Mouse (Mus musculus): ENCODE measurements at regions not wholly inside any gene's neighbourhood (a gene's known extent, or its start where the extent isn't known, plus 50 kb on each side); places are given as distances from the start of the nearest gene placed in this dataset.

DNA sequence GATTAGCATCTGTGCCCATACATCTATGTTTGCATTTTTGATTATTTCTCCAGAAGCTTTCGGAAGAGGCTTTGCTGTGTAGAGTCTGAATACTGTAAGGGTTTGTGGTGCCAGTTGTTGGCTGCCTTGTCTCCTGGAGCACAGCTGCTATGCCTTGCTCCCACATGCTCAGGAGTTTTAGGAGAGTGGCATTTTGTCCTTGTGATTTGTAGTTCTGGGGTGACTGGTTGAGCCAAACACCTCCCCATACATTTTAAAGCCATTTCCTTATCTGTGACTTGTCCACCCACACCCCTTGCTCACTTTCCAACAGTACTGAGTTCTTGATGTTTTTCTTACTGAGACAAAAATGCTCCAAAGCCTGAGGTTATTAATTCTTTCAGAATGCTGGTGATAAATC lies 60.4 kb upstream of the Lipc start:
- Histone ChIP-seq H3K36me3 (ENCODE audit: insufficient read depth, low read length) (no peaks in the 10 kb centered on the region), H3K4me3 (ENCODE audit: low read depth, low read length) (no peak overlapping the region), H3K27me3 (replicated peaks; ENCODE audit: insufficient read depth, low read length) (no peaks in the 10 kb centered on the region), H3K9me3 (ENCODE audit: low read length) (no peaks in the 10 kb centered on the region), H3K4me1 (ENCODE audit: insufficient read depth, low read depth, low read length) (no peaks in the 10 kb centered on the region), H3K9ac (replicated peaks; ENCODE audit: low read depth) (no peak overlapping the region), H3K27ac (ENCODE audit: low read length) (no peak overlapping the region), H3K4me2 (replicated peaks; ENCODE audit: low read depth, low read length) (no peak overlapping the region)
- whole genome bisulfite sequencing = 61% methylated on average over 1 of the region's 1 CpGs
- TF ChIP-seq CTCF (IDR thresholded peaks at IDR 0.05) (no peak), EP300 (IDR thresholded peaks at IDR 0.05) (no peak)
- ATAC-seq (no peak), DNase-seq (ENCODE audit: low spot score) (no peak)

GRCm38 (mm10) chr9:71004631-71005030 lies 52.6 kb upstream of the Lipc start:
- Histone ChIP-seq H3K27me3 (replicated peaks; ENCODE audit: insufficient read depth, low read length) (no peaks in the 10 kb centered on the region), H3K4me3 (ENCODE audit: low read depth, low read length) (no peak overlapping the region), H3K27ac (ENCODE audit: low read length) (no peak overlapping the region), H3K9ac (replicated peaks; ENCODE audit: low read depth) (no peak overlapping the region), H3K4me1 (ENCODE audit: insufficient read depth, low read depth, low read length) (no peaks in the 10 kb centered on the region), H3K4me2 (replicated peaks; ENCODE audit: low read depth, low read length) (no peak overlapping the region), H3K9me3 (ENCODE audit: low read length) (no peaks in the 10 kb centered on the region), H3K36me3 (ENCODE audit: insufficient read depth, low read length) (no peaks in the 10 kb centered on the region)
- ATAC-seq (no peak), DNase-seq (ENCODE audit: low spot score) (no peak)
- WGBS = 89% methylated on average over 2 of the region's 2 CpGs
- no peak for TF ChIP-seq EP300 (IDR thresholded peaks at IDR 0.05)
- TF ChIP-seq CTCF (IDR thresholded peaks at IDR 0.05) = no peak

Measured in lung, postnatal 0 days (tissue).